Mouse (Mus musculus) retina, postnatal 1 day (tissue): Measurements from ENCODE around the gene Znrf2.
"Not testable (repeated sequence)": the region's sequence is repeated elsewhere in the genome, so short reads cannot be mapped to it uniquely, and the experiment has no call there.

Source experiments
- DNase-seq: peaks from one replicate; pipeline ENCODE4 v3.0.0-alpha.2; 2012

The Znrf2 gene

DNA sequence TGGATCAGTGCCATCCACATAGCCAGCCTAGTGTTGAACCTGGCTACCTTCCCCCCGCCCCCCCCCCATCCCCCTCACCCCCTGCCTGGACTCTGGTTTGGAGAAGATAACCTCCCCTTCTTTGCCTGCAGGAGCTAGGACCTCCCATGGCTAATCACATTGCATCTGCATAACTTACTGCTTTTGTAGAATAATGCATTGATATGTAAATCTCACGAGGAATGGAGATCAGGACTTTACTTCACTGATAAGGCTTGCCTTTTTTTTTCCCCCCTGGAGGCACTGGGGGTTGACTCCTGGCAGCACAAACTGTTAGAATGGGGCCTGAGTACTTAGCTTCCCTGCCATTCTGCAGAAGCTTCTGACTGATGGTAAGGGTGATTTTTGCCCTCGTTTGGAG, 36.0 kb downstream of the Znrf2 start:
- no peak for DNase-seq

DNA sequence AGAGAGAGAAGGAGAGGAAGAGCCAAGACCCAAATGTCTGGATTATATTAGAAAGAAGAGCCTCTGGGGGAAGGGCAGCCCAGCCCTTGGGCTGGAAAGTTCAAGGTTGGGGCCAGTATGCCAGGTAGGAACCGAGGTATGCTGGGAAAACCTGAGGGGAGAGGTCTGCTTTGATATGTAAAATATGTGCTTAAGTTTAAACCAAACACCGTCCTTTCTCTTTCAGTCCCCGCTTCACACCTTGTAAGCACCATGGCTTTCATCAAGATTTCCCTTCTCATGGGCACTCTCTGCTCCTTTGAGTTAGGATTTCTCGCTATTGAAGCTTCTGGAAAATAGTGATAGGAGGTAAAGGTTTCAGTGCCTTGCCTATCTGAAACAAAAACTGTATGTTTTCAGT, 38.1 kb downstream of the Znrf2 start:
- DNase-seq = no peak

DNA sequence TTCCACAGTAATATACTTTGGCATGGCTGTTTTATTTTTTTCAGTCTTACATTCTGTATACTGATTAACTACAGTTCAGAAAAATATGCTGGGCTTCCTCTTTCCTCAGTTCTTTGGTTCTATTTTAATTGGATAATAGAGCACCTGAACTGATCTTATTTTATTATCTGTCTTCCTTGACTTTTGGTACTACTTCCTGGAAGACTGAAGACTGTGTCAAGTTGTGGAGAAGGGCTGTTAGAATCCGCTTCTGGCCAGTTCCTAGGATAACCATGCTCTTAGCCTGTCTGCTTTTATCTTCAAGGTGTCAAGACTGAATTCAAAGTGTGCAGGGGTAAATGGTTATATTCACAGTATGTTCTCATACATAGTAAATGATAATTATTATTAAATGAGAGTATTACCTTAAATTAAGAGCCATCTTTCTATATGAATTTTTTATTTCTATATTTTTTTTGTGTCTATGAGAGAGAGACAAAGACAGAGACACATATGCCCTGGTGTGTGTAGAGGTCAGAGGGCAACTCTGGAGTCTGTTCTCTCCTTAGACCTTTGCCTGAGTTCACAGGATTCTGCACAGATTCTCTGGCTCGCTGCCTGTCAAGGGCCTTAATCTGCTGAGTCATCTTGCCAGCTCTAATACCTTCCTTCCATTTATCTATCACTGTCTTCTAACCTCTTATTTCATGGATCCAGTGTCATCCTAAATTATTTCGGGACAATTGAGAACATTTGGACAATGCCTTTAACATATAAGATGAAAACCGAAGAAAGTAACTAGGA, 39.3 kb downstream of the Znrf2 start:
- DNase-seq = no peak

DNA sequence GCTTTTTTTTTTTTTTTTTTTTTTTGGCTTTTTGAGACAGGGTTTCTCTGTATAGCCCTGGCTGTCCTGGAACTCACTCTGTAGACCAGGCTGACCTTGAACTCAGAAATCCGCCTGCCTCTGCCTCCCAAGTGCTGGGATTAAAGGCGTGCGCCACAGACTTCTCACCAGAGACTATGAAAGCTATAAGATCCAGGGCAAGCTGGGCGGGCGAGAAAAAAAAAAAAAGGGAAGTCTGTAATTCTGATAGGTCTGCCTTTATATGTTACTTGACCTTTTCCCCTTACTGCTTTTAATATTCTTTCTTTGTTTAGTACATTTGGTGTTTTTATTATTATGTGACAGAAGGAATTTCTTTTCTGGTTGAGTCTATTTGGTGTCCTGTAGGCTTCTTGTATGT, 42.4 kb downstream of the Znrf2 start:
- not testable (repeated sequence) for DNase-seq

DNA sequence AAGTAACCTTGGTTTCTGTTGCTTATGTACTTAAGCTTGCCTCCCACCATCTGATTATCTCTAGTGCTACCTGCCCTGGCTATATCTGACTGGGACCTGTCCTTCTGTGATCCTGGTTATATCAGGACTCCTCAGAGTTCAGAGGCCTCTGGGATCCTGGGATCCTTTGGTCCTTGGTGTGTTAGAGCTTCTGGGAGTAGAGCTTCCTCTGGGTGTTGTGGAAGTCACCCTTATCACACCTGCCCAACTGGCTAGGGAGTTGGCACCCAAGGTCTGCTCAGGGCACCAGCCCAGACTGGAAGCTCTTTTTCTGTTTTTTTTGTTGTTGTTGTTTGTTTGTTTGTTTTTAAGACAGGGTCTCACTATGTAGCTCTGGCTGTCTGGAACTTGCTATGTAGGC, 43.5 kb downstream of the Znrf2 start:
- no peak for DNase-seq

DNA sequence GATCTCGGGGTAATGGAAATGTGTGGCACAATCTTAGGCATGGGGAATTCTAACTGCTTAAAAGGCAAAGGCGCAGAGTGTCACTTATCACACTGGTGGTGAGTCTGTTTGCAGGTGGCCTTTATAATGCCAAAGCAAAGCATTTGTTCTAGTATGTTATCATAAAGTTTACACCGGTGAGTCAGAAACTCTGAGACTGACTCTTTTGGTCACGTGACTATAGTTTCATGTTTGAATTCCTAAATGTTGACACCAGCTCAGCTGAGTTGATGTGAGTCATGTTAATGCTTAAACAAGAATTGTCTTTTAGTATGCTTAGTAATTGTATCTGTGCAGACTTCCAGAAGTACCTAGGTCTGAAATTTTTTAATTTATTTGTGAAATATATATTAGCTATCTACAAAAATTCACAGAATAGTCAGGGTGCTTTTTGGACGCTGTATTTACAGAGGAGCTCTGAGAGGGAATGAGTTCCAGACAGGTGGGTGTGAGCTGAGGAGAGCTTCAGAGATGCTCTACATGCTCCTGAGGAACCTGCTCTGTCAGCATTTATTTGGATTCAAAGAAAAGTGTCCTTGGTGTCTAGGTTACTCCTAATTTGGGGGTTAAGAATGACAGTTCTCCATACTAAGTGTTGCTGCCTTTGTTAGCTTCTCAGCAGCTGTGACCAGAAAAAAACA, 50.2 kb downstream of the Znrf2 start:
- no peak for DNase-seq

DNA sequence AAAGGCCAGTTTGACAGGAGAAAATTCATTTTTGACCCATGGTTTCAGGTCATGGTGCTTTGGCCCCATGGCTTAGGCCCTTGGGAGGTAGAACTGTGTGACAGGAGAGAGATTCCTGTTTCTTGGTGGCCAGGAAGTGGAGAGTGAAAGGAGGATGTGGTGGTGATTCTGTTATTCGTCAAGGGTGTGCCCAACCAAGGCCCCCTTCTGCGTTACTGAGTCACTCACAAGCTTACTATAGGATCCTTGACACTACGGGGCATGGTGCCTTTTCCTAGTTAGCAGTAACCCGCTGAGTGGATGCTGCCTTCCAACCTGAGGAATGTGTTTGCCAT, 50.7 kb downstream of the Znrf2 start:
- no peak for DNase-seq

DNA sequence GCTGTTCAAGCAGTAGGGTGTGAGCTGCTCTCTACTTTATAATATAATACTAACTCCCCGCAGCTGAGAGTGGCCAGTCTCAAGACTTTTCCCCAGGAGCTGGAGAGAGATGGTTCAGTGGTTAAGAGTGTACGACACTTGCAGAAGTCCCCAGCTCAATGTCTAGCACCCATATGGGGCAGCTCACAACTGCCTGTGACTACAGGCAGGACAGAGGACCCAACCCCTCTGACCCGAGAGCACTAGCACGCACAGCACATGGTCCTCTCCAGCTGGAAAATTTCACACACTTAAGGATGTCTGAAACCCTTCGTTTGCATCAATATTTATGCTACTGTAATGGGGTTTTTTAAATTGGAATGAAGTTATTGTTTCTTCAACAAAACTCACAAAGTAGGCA, 56.3 kb downstream of the Znrf2 start:
- DNase-seq = no peak

DNA sequence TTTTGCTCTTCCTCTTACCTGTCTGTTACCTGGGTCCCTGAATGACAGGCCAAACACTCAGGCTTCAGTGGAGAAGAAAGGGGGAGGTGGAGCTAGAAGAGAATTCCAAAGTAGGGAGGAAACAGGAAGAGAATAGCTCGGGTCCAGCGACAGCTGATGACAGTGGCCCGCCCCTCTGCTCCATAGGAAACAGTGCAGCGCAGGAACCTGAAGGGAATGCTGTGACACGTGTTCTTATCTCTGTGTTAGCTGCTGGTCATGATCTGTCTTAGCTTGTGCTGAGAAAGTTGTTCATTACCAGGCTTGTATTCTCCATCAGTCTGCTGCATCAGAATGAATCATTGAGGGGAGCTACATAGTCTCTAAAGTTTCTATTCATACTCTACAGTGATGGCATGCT, 60.1 kb downstream of the Znrf2 start:
- no peak for DNase-seq

DNA sequence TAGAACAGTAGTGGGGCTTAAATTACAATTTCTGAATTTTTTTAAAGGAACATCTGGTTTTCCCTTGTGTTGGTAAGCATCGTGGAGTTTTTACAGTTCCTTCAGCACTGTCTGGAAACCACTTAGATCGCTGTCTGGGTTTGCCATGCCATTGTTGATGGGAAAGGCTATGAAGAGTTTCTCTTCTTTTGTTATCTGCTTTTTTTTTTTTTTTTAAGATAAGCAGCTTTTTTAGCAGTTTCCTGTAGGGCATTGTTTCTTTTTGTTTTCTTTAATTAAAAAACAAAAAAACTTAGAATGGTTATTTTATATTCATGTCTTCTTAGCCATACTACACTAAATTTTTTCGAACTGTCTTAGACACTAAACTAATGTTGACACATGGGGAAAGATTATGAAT, 60.9 kb downstream of the Znrf2 start:
- DNase-seq = no peak

DNA sequence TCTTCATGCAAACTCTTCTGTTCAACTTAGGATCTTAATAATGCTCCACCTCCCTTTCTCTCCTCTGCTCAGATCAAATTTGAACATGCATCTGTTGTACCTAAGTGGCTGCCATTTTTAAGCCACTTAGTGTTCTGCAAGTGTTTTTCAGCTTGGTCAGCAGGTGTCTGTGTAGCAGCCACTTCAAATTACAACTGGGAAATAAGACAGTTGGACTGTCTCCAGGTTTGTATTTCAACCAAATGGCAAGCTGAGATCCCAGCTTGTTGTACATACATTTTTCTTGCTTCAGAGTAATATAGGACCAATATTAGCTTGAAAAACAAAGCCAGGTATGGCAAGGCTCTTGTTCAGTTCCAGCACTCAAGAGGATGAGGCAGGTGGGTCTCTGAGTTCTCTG, 61.8 kb downstream of the Znrf2 start:
- DNase-seq = no peak

DNA sequence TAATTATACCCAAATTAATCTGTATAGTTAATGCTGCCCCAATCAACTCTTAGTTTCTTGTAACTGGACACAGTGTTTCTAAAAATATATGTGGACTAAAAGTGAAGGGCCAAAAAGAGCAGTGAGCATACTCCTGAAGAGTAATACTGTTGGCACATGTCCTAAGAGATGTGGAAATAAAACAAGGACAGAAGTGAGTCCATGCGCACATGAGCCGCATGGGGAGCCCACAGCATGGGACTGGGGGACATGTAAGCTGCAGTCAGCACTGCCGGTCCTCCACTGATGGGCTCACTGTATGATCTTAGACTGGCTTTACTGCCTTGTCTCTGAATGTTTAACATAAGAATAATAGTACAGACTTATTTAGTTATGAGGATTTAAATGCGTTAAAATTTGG, 63.4 kb downstream of the Znrf2 start:
- no peak for DNase-seq

DNA sequence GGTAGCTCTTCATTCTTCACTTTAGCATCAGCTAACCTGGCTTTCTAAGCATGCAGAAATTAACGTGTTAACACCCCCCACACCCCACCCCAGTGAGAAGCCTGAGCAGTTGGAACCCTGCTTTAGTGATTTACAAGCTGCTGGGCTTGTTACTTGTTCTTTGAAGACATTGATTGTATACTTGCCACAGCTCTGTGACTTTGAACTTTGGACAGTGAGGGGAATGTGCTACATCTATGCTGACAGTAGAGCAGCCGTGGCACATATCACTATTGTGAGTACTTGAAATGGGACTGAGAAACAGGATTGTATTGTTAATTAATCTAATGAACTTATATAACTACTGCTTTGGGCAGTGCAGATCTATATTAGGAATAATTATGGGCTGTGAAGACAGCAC, 66.7 kb downstream of the Znrf2 start:
- no peak for DNase-seq

DNA sequence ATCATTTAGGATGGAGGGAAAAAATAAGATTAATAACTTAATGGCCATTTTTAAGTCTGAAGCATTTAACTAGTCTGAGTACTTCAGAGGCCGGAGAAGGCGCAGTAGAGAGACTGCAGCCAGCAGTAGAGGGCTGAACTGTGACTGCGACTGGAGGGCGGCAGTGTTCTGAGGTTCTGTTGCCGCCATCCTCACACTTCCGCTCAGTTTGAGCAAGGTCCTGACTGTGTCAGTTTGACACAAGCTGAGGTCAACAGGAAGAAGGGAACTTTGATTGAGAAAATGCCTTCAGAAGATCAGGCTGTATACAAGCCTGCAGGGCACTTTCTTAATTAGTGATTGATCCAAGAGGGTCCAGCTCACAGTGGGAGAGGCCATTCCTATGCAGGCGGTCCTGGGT, 69.5 kb downstream of the Znrf2 start:
- DNase-seq = no peak

DNA sequence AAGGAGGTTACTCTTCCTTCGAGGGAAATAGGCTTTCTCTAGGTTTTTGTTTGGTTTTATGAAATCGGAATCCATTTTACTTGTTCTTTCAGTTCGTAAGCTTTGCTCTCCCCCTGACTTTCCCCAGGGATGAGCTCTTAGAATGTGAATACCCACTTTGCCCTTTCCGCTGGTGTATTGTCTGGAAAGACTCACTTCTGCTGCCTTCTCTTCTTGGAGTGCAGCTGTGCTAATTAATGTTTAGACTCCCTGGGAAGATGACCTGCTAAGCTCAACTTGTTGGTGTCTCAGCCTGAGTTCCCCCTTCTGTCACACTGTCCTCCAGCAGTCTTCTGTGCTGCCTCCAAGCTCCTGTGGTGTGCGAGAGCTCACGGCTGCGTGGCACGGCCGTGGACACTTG, 73.5 kb downstream of the Znrf2 start:
- DNase-seq = peak; percentile 14

DNA sequence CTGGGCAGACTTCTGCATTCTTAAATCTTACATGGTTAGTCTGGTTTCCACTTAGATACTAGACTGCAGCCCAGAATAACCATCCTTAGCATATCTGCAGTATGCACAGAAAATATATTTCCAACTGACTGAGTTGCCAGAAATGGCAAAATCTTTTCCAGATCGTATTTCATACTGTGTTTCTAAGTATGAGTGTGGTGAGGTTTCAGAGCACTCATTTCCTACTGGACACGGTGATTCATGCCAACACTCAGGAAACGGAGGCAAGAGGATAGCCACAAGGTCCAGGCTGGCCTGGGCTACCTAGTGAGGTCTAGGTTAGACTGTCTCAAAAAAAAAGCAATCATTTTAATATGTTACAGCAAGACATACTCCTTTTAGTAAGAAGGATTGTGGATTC, 74.7 kb downstream of the Znrf2 start:
- no peak for DNase-seq

DNA sequence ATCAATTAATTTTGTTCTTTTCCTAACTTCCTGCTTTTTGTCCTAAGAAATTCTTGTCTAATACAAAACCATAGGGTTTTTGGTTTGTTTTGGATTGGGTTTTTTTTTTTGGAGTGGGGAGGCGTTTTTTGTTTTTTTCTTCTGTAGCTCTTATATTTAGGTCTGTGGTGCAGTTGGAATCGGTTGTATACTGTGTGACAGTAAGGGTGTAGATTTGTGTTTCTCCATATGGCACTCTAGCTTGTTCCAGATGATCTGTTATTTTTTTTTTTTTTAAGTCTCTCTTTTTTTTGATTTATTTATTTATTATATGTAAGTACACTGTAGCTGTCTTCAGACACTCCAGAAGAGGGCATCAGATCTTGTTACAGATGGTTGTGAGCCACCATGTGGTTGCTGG, 83.5 kb downstream of the Znrf2 start:
- DNase-seq = no peak

DNA sequence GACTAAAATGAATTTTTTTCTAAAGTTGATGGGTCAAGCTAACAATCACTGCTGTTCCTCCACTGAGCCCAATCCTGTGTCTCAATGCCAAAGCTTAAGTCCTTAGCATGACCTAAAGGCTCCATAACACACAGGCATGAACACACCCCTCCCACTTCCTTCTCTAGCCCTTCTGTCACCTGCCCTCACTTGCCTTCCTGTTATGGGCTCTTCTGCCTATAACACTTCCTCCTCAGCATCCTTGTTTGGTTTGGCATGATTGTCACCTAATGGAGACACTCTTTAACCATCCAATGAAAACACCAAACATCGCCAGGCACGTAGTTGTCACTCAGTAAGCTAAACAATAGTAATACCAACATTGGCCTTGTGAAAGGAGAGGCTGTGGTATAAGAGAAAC, 85.8 kb downstream of the Znrf2 start:
- DNase-seq = no peak

DNA sequence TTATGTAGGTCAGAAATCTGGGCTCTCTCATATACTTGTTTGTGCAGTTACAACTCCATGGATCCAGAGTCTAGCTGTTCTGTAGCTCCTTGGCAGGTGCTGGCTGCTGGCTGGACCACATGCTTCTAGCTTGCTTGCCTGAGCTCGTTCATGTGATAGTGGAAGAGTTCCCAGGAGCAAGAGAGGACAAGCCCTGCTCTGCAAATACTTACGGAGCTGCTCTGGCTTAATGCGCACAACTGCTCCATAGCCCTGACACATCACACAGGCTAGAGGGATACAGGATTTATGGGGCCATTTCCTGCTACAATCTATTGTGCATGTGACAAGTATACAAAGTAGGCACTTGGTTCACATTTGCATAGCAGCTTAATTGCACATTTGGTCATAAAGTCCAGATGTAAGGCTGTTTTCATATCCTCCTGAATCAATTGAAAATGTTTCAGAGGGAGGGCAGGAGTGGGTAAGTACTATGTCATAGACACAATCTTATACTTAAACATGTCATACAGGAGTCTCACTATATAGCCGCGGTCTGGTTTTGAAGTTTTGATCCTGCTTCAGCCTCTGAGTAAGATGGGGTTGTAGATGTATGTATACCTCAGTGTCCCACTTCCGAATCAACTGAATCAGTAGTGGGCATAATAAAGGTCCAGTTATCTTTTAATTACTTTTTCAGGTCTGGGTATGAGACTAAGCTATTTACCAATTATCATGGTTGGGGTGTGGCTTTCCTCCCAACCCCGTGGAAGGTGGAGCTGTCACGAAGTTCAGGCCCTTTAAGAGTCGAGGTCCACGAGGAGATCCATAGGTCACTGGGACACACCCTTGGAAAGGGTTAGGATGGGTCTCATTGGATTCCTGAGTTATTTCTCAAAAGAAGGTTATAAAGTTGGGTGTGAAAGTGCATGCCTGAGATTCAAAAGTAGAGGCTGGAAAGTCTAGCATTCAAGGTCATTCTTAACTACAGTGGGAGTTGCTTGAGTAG, 89.6 kb downstream of the Znrf2 start:
- no peak for DNase-seq

DNA sequence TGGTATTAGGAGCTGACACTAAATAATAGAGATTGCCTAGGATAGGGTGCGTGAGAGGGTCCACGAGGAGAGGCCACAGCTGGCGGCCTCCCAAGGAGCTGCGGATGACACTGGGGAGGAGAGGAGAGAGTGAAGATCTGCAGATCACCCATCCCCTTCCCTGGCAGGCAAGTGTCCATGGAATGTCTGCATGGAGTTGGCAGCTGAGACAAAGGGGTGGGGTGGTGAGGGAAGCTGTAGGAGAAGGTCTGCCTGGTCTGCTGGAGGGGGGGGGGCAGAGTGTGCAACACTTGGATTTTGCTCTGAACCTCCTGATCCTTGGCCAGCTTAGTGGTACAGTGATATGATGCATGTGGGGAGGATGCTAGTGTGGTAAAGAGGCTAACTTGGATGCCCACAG, 98.3 kb downstream of the Znrf2 start:
- DNase-seq = no peak

DNA sequence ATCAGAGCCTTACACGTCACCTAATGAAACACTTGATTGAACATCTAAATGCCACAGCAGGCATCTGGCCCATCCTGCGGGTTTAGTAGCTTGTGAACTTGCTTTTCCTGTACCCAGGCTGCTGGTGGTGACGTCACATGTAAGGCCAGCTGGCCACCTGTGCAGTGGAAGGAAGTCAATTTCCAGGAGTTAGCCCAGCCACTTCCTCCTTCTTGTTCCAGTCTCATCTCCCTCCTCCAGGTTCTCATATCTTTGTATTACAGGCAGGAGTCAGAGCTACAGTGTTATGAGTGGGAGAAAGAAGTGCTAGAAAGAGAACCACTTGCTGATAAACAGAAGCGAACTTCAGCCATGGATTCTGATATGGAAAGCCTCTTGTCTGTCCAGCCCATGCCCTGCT, 99.4 kb downstream of the Znrf2 start:
- no peak for DNase-seq

DNA sequence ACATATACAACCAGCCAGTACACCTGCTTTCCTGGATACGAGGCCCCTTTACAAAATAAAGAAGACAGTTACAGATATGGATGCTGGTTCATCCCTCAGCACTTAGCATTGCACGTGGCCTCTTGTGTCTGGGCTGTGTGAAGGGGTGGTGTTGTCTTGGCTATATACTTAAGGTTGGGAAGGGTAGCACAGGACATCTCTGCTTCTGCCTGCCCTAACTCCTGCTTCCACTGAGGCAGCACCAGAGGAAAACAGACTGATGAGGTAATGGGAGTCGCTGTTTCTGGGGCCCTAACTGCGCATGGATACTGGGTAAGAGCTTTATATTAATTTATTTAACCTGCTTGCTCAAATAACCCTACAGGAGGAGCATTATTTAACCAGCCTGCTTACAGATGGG, 100.2 kb downstream of the Znrf2 start:
- no peak for DNase-seq

DNA sequence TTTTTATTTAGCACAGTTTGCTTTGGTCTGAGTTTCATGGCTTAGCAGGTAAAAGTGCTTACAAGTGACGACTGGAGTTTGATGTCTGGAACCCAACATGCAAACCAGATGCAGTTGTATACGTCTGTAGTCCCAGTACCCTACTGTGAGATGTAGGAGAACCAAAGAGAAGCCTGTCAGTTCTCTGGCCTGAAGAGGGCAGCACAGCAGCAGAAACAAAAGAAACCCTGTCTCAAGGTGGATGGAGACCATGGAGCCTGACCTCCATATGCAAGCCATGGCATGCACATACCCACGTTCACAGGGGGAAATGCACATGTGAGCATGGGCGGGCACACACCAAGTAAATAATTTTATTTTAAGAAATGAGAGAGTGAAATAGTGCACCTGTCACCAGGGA, 100.8 kb downstream of the Znrf2 start:
- peak; percentile 48 for DNase-seq

DNA sequence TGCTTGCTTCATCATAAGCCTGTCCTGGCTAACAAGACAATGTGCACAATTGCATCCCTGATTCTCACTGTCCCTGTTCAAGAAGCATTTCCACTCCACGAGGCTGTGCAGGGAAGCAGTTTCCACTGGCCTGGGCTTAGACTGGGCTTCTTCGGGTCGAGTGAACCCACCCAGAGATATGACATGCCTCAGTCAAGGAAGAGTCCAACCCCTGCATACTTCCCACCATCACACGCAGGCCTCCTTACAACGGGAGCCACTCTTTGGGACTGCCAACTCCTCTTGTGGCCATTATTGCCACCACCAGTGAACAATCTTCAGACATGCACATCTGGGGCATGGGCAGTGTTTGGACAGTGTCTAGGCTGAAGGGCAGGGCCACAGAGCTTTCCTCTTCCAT, 101.8 kb downstream of the Znrf2 start:
- no peak for DNase-seq
